Mouse (Mus musculus) liver, adult 2 months (tissue): ENCODE results near the gene Tcf20.

Experiments used
- CTCF ChIP-seq: fragments of 200-500 bp; IDR thresholded peaks from 2 replicates; pipeline ENCODE4 v1.5.1; 2011; ENCODE audit warnings: low read depth, low read length, control low read depth
- POLR2A ChIP-seq: fragments of 200-500 bp; IDR thresholded peaks from 2 replicates; pipeline ENCODE4 v1.6.1; 2011; ENCODE audit warnings: low read length, control low read depth; ENCODE audit not compliant: insufficient read depth; ENCODE audit errors: extremely low read depth

DNA sequence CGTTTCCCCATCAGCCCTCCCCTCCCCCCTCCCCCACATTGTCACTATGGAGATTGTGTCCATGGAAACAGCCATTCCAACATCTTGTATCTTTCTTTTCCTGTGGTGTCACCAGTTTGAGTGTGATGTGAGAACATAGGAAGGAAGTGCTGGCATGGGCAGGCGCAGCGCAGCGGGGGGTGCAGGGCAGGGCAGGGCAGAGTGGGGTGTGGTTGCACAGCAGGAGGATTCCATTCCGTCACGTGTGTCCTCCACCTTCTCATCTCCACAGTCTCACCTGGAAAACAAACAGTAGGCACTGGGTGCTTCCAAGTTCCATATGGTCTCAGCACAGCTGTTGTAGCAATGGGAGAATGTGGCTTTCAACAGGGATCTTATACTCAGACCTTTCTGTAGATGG lies 178.2 kb downstream of the Tcf20 start:
- TF ChIP-seq POLR2A (no peak), CTCF (no peak)
